In genomic region chr7:44849416-44850111, GRCm38 (mm10) we compare ENCODE assay signal across 8 mouse cellular contexts. TPM values are rescaled to one million over a fixed set of nuclear protein-coding genes. Genes with fewer than 3 reads are reported as not detected.
DNase-seq lines count a peak whose midpoint lies in the region; ATAC-seq and TF ChIP-seq lines count a peak whose summit lies in the region.

No protein-coding gene starts in this region.

- H3K27me3 ChIP-seq in hindbrain, postnatal 0 days (ENCODE audit: insufficient read depth, low read length): no peaks in the 10 kb centered on the region
- H3K27me3 ChIP-seq in megakaryocyte, embryonic 14.5 days (replicated peaks): no peaks in the 10 kb centered on the region

- H3K4me2 ChIP-seq in hindbrain, postnatal 0 days (ENCODE audit: low read depth, low read length): peak overlapping the region; percentile 83

- peak overlapping the region; percentile 84 for H3K9ac ChIP-seq in hindbrain, postnatal 0 days (replicated peaks; ENCODE audit: low read length)

- ATAC-seq in common myeloid progenitor, adult 5-6 weeks (replicated peaks; ENCODE audit: low read depth, poor library complexity, severe bottlenecking): peak; percentile 48
- peak; percentile 77 for ATAC-seq in hindbrain, postnatal 0 days

- H3K9me3 ChIP-seq in hindbrain, postnatal 0 days (ENCODE audit: low read length): no peaks in the 10 kb centered on the region
- no peaks in the 10 kb centered on the region for H3K9me3 ChIP-seq in megakaryocyte, embryonic 14.5 days

- under 1% methylated on average over 39 of the region's 41 CpGs for WGBS in hindbrain, postnatal 0 days

- peaks cover 30% of the 10 kb centered on the region for H3K36me3 ChIP-seq in hindbrain, postnatal 0 days (ENCODE audit: insufficient read depth, low read length)
- H3K36me3 ChIP-seq in megakaryocyte, embryonic 14.5 days (replicated peaks; ENCODE audit: low read length): peaks cover 58% of the 10 kb centered on the region

- H3K27ac ChIP-seq in gastrocnemius, adult 2 months: peak overlapping the region; percentile 97
- H3K27ac ChIP-seq in hindbrain, postnatal 0 days: peak overlapping the region; percentile 99

- DNase-seq in ZHBTc4 (ENCODE audit: low read depth, low spot score): peak; percentile 96
- DNase-seq in gastrocnemius, adult 2 months: peak; percentile 95
- DNase-seq in hindbrain, postnatal 0 days (ENCODE audit: low spot score): peak; percentile 97
- peak; percentile 84 to 95 for DNase-seq in left cerebral cortex, adult 8-10 months (ENCODE audit: low spot score in 2 of 2)
- peak; percentile 95 to 96 for DNase-seq in right cerebral cortex, postnatal 10 days (ENCODE audit: low spot score in 2 of 2)
- peak; percentile 82 for DNase-seq in urinary bladder, postnatal 25 days (ENCODE audit: low spot score)

- peaks cover 16% of the 10 kb centered on the region; the same call in 1 of the 2 replicates for H3K4me1 ChIP-seq in hindbrain, postnatal 0 days (ENCODE audit: insufficient read depth, low read length)
- H3K4me1 ChIP-seq in megakaryocyte, embryonic 14.5 days: peaks cover 69% of the 10 kb centered on the region

- peak overlapping the region; percentile 92 for H3K4me3 ChIP-seq in gastrocnemius, adult 2 months
- H3K4me3 ChIP-seq in hindbrain, postnatal 0 days (ENCODE audit: low read length): peak overlapping the region; percentile 73
- H3K4me3 ChIP-seq in megakaryocyte, embryonic 14.5 days (replicated peaks): peak overlapping the region; percentile 100

- TF ChIP-seq CTCF in gastrocnemius, adult 2 months (IDR thresholded peaks at IDR 0.05): no peak
- TF ChIP-seq CTCF in hindbrain, postnatal 0 days (IDR thresholded peaks at IDR 0.05; ENCODE audit: low read depth): no peak

- intact Hi-C loops in gastrocnemius, adult 2 months (cut with DNase I): no loop called here

RNA-seq across cellular contexts. Expression of gene Tbc1d17, which starts 0.7 kb away (rescaled TPM):
- total RNA-seq in common myeloid progenitor, adult 5-6 weeks (2017): 21.0 and 32.4 TPM in 2 replicates
- 10 to 100 TPM; 40.8 to 56.4 TPM for total RNA-seq in gastrocnemius, adult 2 months (2021)
- total RNA-seq in hindbrain, postnatal 0 days (2014; rRNA removed): 53.7 and 98.5 TPM in 2 replicates
- 103 and 106 TPM in 2 replicates for polyA plus RNA-seq in hindbrain, postnatal 0 days (2015; fragmentation: Nextera tagmentation; extraction: Ambion mirVana)
- total RNA-seq in left cerebral cortex, adult 8-10 months (2022): 10 to 100 TPM; 76.4 to 88.3 (median 82.2) TPM
- 44.5 TPM in 2 replicates for polyA plus RNA-seq in megakaryocyte, embryonic 14.5 days (2012; ENCODE audit: insufficient read depth, low replicate concordance)

RNA-seq across cellular contexts. Expression of gene Akt1s1, which starts 0.8 kb away (rescaled TPM):
- 19.7 and 29.0 TPM in 2 replicates for total RNA-seq in common myeloid progenitor, adult 5-6 weeks (2017)
- 100 to 1,000 TPM; 128 to 137 TPM for total RNA-seq in gastrocnemius, adult 2 months (2021)
- 136 and 156 TPM in 2 replicates for total RNA-seq in hindbrain, postnatal 0 days (2014; rRNA removed)
- 94.3 and 95.4 TPM in 2 replicates for polyA plus RNA-seq in hindbrain, postnatal 0 days (2015; fragmentation: Nextera tagmentation; extraction: Ambion mirVana)
- total RNA-seq in left cerebral cortex, adult 8-10 months (2022): 10 to 100 TPM; 53.8 to 68.8 (median 64.7) TPM
- polyA plus RNA-seq in megakaryocyte, embryonic 14.5 days (2012; ENCODE audit: insufficient read depth, low replicate concordance): 372 and 2,506 TPM in 2 replicates

RNA-seq across cellular contexts. Expression of gene Pnkp, which starts 7.4 kb away (rescaled TPM):
- 16.6 and 26.5 TPM in 2 replicates for total RNA-seq in common myeloid progenitor, adult 5-6 weeks (2017)
- 10 to 100 TPM; 19.4 to 21.2 TPM for total RNA-seq in gastrocnemius, adult 2 months (2021)
- total RNA-seq in hindbrain, postnatal 0 days (2014; rRNA removed): 22.9 and 47.1 TPM in 2 replicates
- polyA plus RNA-seq in hindbrain, postnatal 0 days (2015; fragmentation: Nextera tagmentation; extraction: Ambion mirVana): 35.7 and 37.5 TPM in 2 replicates
- 10 to 100 TPM; 23.9 to 27.0 (median 24.4) TPM for total RNA-seq in left cerebral cortex, adult 8-10 months (2022)
- polyA plus RNA-seq in megakaryocyte, embryonic 14.5 days (2012; ENCODE audit: insufficient read depth, low replicate concordance): 30.0 and 36.4 TPM in 2 replicates

RNA-seq across cellular contexts. Expression of gene Ptov1, which starts 20.0 kb away (rescaled TPM):
- total RNA-seq in common myeloid progenitor, adult 5-6 weeks (2017): 31.7 and 39.4 TPM in 2 replicates
- total RNA-seq in gastrocnemius, adult 2 months (2021): 100 to 1,000 TPM; 126 to 137 TPM
- 524 and 597 TPM in 2 replicates for total RNA-seq in hindbrain, postnatal 0 days (2014; rRNA removed)
- 416 and 438 TPM in 2 replicates for polyA plus RNA-seq in hindbrain, postnatal 0 days (2015; fragmentation: Nextera tagmentation; extraction: Ambion mirVana)
- total RNA-seq in left cerebral cortex, adult 8-10 months (2022): 100 to 1,000 TPM; 277 to 305 (median 293) TPM
- 191 and 368 TPM in 2 replicates for polyA plus RNA-seq in megakaryocyte, embryonic 14.5 days (2012; ENCODE audit: insufficient read depth, low replicate concordance)

RNA-seq across cellular contexts. Expression of gene Atf5, which starts 33.1 kb away (rescaled TPM):
- total RNA-seq in common myeloid progenitor, adult 5-6 weeks (2017): 2.1 and 2.7 TPM in 2 replicates
- total RNA-seq in gastrocnemius, adult 2 months (2021): 100 to 1,000 TPM in 1 of 2 experiments, 10 to 100 TPM in 1; 74.7 to 115 TPM
- 10.1 and 15.8 TPM in 2 replicates for total RNA-seq in hindbrain, postnatal 0 days (2014; rRNA removed)
- 4.1 and 4.4 TPM in 2 replicates for polyA plus RNA-seq in hindbrain, postnatal 0 days (2015; fragmentation: Nextera tagmentation; extraction: Ambion mirVana)
- 10 to 100 TPM; 23.8 to 26.8 (median 24.2) TPM for total RNA-seq in left cerebral cortex, adult 8-10 months (2022)
- 279 and 321 TPM in 2 replicates for polyA plus RNA-seq in megakaryocyte, embryonic 14.5 days (2012; ENCODE audit: insufficient read depth, low replicate concordance)

Comparison
In these comparisons a context has a peak if more than half of its experiments do, and no peak if none do; other contexts are left out.
1. Peak in every context shown above with its lines: DNase-seq, ATAC-seq, H3K4me3 ChIP-seq and H3K27ac ChIP-seq.